In genomic region chr5:32991152-32991551, GRCm38 (mm10) we compare ENCODE assay signal across 9 mouse cellular contexts. TPM values are rescaled to one million over a fixed set of nuclear protein-coding genes. Genes with fewer than 3 reads are reported as not detected.
DNase-seq lines count a peak whose midpoint lies in the region; ATAC-seq and TF ChIP-seq lines count a peak whose summit lies in the region.
"Had no signal": no experiment of that assay in that cellular context is flagged by ENCODE, and none has a peak within 500 bp of the region (broad histone marks: within the 10 kb centered on the region; RNA-seq: fewer than 3 reads in every experiment).

No protein-coding gene starts in this region.

- TF ChIP-seq CTCF in intestine, postnatal 0 days (IDR thresholded peaks at IDR 0.05; ENCODE audit: low read depth): peak; percentile 43

- DNase-seq in adrenal gland, postnatal 36 days: peak; percentile 36 to 37
- peak; percentile 18 for DNase-seq in gastrocnemius, adult 18-20 months (ENCODE audit: low spot score)
- peak; percentile 16 to 53 for DNase-seq in kidney, postnatal 25 days
- peak; percentile 56 for DNase-seq in ovary, postnatal 36 days (ENCODE audit: low spot score)
- no peak for DNase-seq in embryo, embryonic 11 days

- no peak overlapping the region for H3K4me3 ChIP-seq in intestine, postnatal 0 days (ENCODE audit: low read depth, low read length)
- no peak overlapping the region for H3K4me3 ChIP-seq in intestine, embryonic 16.5 days (ENCODE audit: low read length)
- no peak overlapping the region for H3K4me3 ChIP-seq in forebrain, embryonic 13.5 days
- H3K4me3 ChIP-seq: embryonic facial prominence, embryonic 12.5 days had no signal

- 0 out of 2 replicates have a peak, but pooled peaks cover 8% of the 10 kb centered on the region for H3K36me3 ChIP-seq in intestine, postnatal 0 days (ENCODE audit: control insufficient read depth, insufficient read depth)
- H3K36me3 ChIP-seq in intestine, embryonic 16.5 days (ENCODE audit: control insufficient read depth, insufficient read depth, low read length): no peaks in the 10 kb centered on the region
- peaks cover 27% of the 10 kb centered on the region for H3K36me3 ChIP-seq in forebrain, embryonic 13.5 days (ENCODE audit: poor library complexity, severe bottlenecking)

- WGBS in intestine, postnatal 0 days: 69% methylated on average over 8 of the region's 8 CpGs
- WGBS in intestine, embryonic 16.5 days: 76% methylated on average over 8 of the region's 8 CpGs
- WGBS in forebrain, embryonic 13.5 days: 83% methylated on average over 8 of the region's 8 CpGs

- H3K4me2 ChIP-seq in intestine, postnatal 0 days (replicated peaks; ENCODE audit: low read depth): no peak overlapping the region
- H3K4me2 ChIP-seq in intestine, embryonic 16.5 days (ENCODE audit: low read depth, low read length): no peak overlapping the region
- no peak overlapping the region for H3K4me2 ChIP-seq in forebrain, embryonic 13.5 days
- H3K4me2 ChIP-seq: embryonic facial prominence, embryonic 12.5 days had no signal

- no peak overlapping the region for H3K9ac ChIP-seq in intestine, postnatal 0 days (ENCODE audit: low read depth, low read length)
- H3K9ac ChIP-seq in intestine, embryonic 16.5 days (ENCODE audit: low read depth, low read length): no peak overlapping the region
- no peak overlapping the region for H3K9ac ChIP-seq in forebrain, embryonic 13.5 days
- H3K9ac ChIP-seq: embryonic facial prominence, embryonic 12.5 days had no signal

- no peak overlapping the region for H3K27ac ChIP-seq in intestine, postnatal 0 days (ENCODE audit: low read depth, low read length)
- no peak overlapping the region for H3K27ac ChIP-seq in intestine, embryonic 16.5 days (ENCODE audit: low read length)
- H3K27ac ChIP-seq in forebrain, embryonic 13.5 days: no peak overlapping the region
- H3K27ac ChIP-seq: embryonic facial prominence, embryonic 12.5 days had no signal

- H3K27me3 ChIP-seq in intestine, postnatal 0 days (replicated peaks; ENCODE audit: control insufficient read depth, insufficient read depth, low read length): no peaks in the 10 kb centered on the region
- no peaks in the 10 kb centered on the region for H3K27me3 ChIP-seq in intestine, embryonic 16.5 days (replicated peaks; ENCODE audit: control insufficient read depth, insufficient read depth, low read length)
- H3K27me3 ChIP-seq in forebrain, embryonic 13.5 days: no peaks in the 10 kb centered on the region
- H3K27me3 ChIP-seq: embryonic facial prominence, embryonic 12.5 days had no signal

- no peak for ATAC-seq in intestine, postnatal 0 days
- ATAC-seq in intestine, embryonic 16.5 days: no peak
- no peak for ATAC-seq in forebrain, embryonic 13.5 days

- no peaks in the 10 kb centered on the region for H3K4me1 ChIP-seq in intestine, postnatal 0 days (replicated peaks; ENCODE audit: control insufficient read depth, insufficient read depth, low read length)
- 0 out of 2 replicates have a peak, but pooled peaks cover 3% of the 10 kb centered on the region for H3K4me1 ChIP-seq in intestine, embryonic 16.5 days (ENCODE audit: control insufficient read depth, insufficient read depth, low read length)
- H3K4me1 ChIP-seq in forebrain, embryonic 13.5 days: no peaks in the 10 kb centered on the region

- H3K9me3 ChIP-seq in intestine, postnatal 0 days (ENCODE audit: control insufficient read depth): no peaks in the 10 kb centered on the region
- no peaks in the 10 kb centered on the region for H3K9me3 ChIP-seq in intestine, embryonic 16.5 days (ENCODE audit: control insufficient read depth, low read length)
- no peaks in the 10 kb centered on the region for H3K9me3 ChIP-seq in forebrain, embryonic 13.5 days (replicated peaks)
- H3K9me3 ChIP-seq: embryonic facial prominence, embryonic 12.5 days had no signal

RNA-seq across cellular contexts. Expression of gene Ywhah, which starts 27.5 kb away (rescaled TPM):
- 253 and 260 TPM in 2 replicates for polyA plus RNA-seq in intestine, postnatal 0 days (2015; fragmentation: Nextera tagmentation; extraction: Ambion mirVana)
- polyA plus RNA-seq in intestine, embryonic 16.5 days (2015; fragmentation: Nextera tagmentation; extraction: Ambion mirVana): 408 and 430 TPM in 2 replicates
- total RNA-seq in adrenal gland, postnatal 36 days (2021): 100 to 1,000 TPM; 169 to 179 TPM
- total RNA-seq in gastrocnemius, adult 18-20 months (2021): 10 to 100 TPM; 53.1 to 54.1 TPM
- 470 and 500 TPM in 2 replicates for polyA plus RNA-seq in forebrain, embryonic 13.5 days (2015; fragmentation: Nextera tagmentation; extraction: Ambion mirVana)
